Comparison of ENCODE assay signal across 8 mouse cellular contexts in the genomic region with DNA sequence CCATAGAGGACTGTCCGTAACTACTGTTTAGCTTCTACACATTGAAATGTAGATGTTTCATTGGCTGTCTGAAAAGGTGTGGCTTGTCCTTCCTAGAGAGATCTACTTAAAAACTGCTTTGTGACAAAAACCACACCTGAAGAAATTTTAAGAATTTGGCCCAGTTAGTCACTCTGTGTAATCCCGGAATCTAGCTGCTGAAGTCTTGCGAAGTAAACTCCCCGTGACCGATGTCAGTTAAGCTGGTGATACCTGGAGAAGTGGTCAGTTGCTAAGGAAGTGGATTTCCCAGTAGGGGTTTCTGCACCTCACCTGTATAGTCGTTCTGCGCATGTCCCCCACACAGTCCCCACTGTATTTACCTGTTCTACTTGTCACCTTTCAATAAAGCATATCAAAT. TPM values are rescaled to one million over a fixed set of nuclear protein-coding genes. Genes with fewer than 3 reads are reported as not detected.
DNase-seq lines count a peak whose midpoint lies in the region; ATAC-seq and TF ChIP-seq lines count a peak whose summit lies in the region.

No protein-coding gene starts in this region.

- intact Hi-C loops in left cerebral cortex, adult 2 months (cut with DNase I): loop anchor here (5.0 kb wide), 2 partner anchors 105 to 150 kb away; no protein-coding TSS in a partner anchor
- intact Hi-C loops in left cerebral cortex, postnatal 10 days (cut with DNase I): loop anchor here (5.0 kb wide), 4 partner anchors 50 to 255 kb away; a partner anchor contains a TSS

- no peak for DNase-seq in left cerebral cortex, adult 2 months (ENCODE audit: extremely low spot score in 1 of 2, low spot score in 2 of 2)
- DNase-seq in left cerebral cortex, postnatal 10 days (ENCODE audit: extremely low spot score in 1 of 2, low spot score in 2 of 2): no peak
- no peak for DNase-seq in forebrain, embryonic 11.5 days (ENCODE audit: low spot score)
- DNase-seq in layer of hippocampus, postnatal 36 days: no peak
- no peak for DNase-seq in retina, postnatal 1 day

- H3K79me2 ChIP-seq in myocyte (ENCODE audit: control insufficient read depth, insufficient read depth): peaks cover 27% of the 10 kb centered on the region

- H3K9ac ChIP-seq in forebrain, embryonic 11.5 days (ENCODE audit: low read length): no peak overlapping the region
- H3K9ac ChIP-seq in intestine, postnatal 0 days (ENCODE audit: low read depth, low read length): no peak overlapping the region

- H3K4me1 ChIP-seq in forebrain, embryonic 11.5 days (replicated peaks; ENCODE audit: control insufficient read depth, insufficient read depth, low read length): peaks cover 3% of the 10 kb centered on the region
- H3K4me1 ChIP-seq in intestine, postnatal 0 days (replicated peaks; ENCODE audit: control insufficient read depth, insufficient read depth, low read length): peaks cover 3% of the 10 kb centered on the region; the same call in 1 of the 2 replicates

- H3K27ac ChIP-seq in left cerebral cortex, adult 2 months: peak overlapping the region; percentile 98; the same call in 1 of the 2 replicates
- H3K27ac ChIP-seq in forebrain, embryonic 11.5 days (ENCODE audit: low read depth, low read length): no peak overlapping the region
- H3K27ac ChIP-seq in intestine, postnatal 0 days (ENCODE audit: low read depth, low read length): no peak overlapping the region

- H3K4me2 ChIP-seq in forebrain, embryonic 11.5 days (ENCODE audit: low read depth, low read length, severe bottlenecking): peak overlapping the region; percentile 78; the same call in 1 of the 2 replicates
- no peak overlapping the region; the same call in 1 of the 2 replicates for H3K4me2 ChIP-seq in intestine, postnatal 0 days (replicated peaks; ENCODE audit: low read depth)
- H3K4me2 ChIP-seq in myocyte (ENCODE audit: low read depth): peak overlapping the region; percentile 96

- peaks cover 6% of the 10 kb centered on the region; the same call in 1 of the 2 replicates for H3K36me3 ChIP-seq in forebrain, embryonic 11.5 days (ENCODE audit: control insufficient read depth, insufficient read depth, low read length)
- peaks cover 8% of the 10 kb centered on the region; the same call in 1 of the 2 replicates for H3K36me3 ChIP-seq in intestine, postnatal 0 days (ENCODE audit: control insufficient read depth, insufficient read depth)
- H3K36me3 ChIP-seq in myocyte (ENCODE audit: control insufficient read depth, insufficient read depth): peaks cover 20% of the 10 kb centered on the region

- TF ChIP-seq CTCF in left cerebral cortex, adult 2 months (IDR thresholded peaks at IDR 0.05): no peak
- no peak for TF ChIP-seq CTCF in intestine, postnatal 0 days (IDR thresholded peaks at IDR 0.05; ENCODE audit: low read depth)

- no peak for TF ChIP-seq POLR2A in myocyte (IDR thresholded peaks at IDR 0.05; ENCODE audit: insufficient read length, low read depth)

- H3K27me3 ChIP-seq in forebrain, embryonic 11.5 days (ENCODE audit: control insufficient read depth, insufficient read depth, low read length): no peaks in the 10 kb centered on the region
- H3K27me3 ChIP-seq in intestine, postnatal 0 days (replicated peaks; ENCODE audit: control insufficient read depth, insufficient read depth, low read length): no peaks in the 10 kb centered on the region
- no peaks in the 10 kb centered on the region for H3K27me3 ChIP-seq in myocyte (ENCODE audit: control insufficient read depth, insufficient read depth, insufficient read length)

- ATAC-seq in forebrain, embryonic 11.5 days (replicated peaks; ENCODE audit: low FRiP score): no peak
- no peak for ATAC-seq in intestine, postnatal 0 days
- ATAC-seq in CD4-positive, CD25-positive, alpha-beta regulatory T cell, adult 4 months: no peak

- H3ac ChIP-seq in myocyte (ENCODE audit: control insufficient read depth, insufficient read length): no peak overlapping the region

- H3K9me3 ChIP-seq in forebrain, embryonic 11.5 days (ENCODE audit: control insufficient read depth, low read length): no peaks in the 10 kb centered on the region
- no peaks in the 10 kb centered on the region for H3K9me3 ChIP-seq in intestine, postnatal 0 days (ENCODE audit: control insufficient read depth)

- peak overlapping the region; percentile 86 for H3K4me3 ChIP-seq in left cerebral cortex, adult 2 months
- H3K4me3 ChIP-seq in forebrain, embryonic 11.5 days (ENCODE audit: low read depth, low read length): no peak overlapping the region
- H3K4me3 ChIP-seq in intestine, postnatal 0 days (ENCODE audit: low read depth, low read length): peak overlapping the region; percentile 69; the same call in 1 of the 2 replicates
- H3K4me3 ChIP-seq in myocyte: peak overlapping the region; percentile 97

- WGBS in forebrain, embryonic 11.5 days: 93% methylated on average over 7 of the region's 7 CpGs
- 84% methylated on average over 7 of the region's 7 CpGs for WGBS in intestine, postnatal 0 days

TF ChIP-seq in myocyte, 11 proteins besides CTCF, POLR2A, EP300 and RAD21:
- no peak for TF ChIP-seq MYOD1 (IDR thresholded peaks at IDR 0.05; ENCODE audit: control insufficient read depth in 1 of 3, insufficient read length in 2 of 3, low read depth in 2 of 3)
- TF ChIP-seq E2F4 (IDR thresholded peaks at IDR 0.05; ENCODE audit: insufficient read depth): no peak
- peak; percentile 53 for TF ChIP-seq POLR2AphosphoS2 (IDR thresholded peaks at IDR 0.05; ENCODE audit: insufficient read length, low read depth)
- no peak for TF ChIP-seq MYOG (IDR thresholded peaks at IDR 0.05; ENCODE audit: control insufficient read depth in 1 of 3, insufficient read depth in 1 of 3, insufficient read length in 2 of 3, low read depth in 2 of 3)
- no peak for TF ChIP-seq MAX (IDR thresholded peaks at IDR 0.05; ENCODE audit: low read depth)
- TF ChIP-seq CEBPB (IDR thresholded peaks at IDR 0.05; ENCODE audit: insufficient read depth, poor library complexity, severe bottlenecking): no peak
- no peak for TF ChIP-seq TCF3 (IDR thresholded peaks at IDR 0.05; ENCODE audit: insufficient read length, low read depth)

RNA-seq across cellular contexts. Expression of a gene that starts 49.3 kb away (rescaled TPM):
- total RNA-seq in left cerebral cortex, adult 2 months (2021): 100 to 1,000 TPM; 178 to 186 TPM
- total RNA-seq in left cerebral cortex, postnatal 10 days (2021): 100 to 1,000 TPM; 170 to 173 TPM
- polyA plus RNA-seq in forebrain, embryonic 11.5 days (2014; fragmentation: Nextera tagmentation; extraction: Ambion mirVana): 29.3 and 33.3 TPM in 2 replicates
- polyA plus RNA-seq in intestine, postnatal 0 days (2015; fragmentation: Nextera tagmentation; extraction: Ambion mirVana): 7.5 and 7.7 TPM in 2 replicates
- 17.0 TPM for polyA plus RNA-seq in myocyte (2012; fragmentation: generic; extraction: Trizol)
- 100 to 1,000 TPM; 140 to 147 TPM for total RNA-seq in layer of hippocampus, postnatal 36 days (2021)
- 1 to 10 TPM; 1.3 to 2.1 TPM for polyA plus RNA-seq in CD4-positive, CD25-positive, alpha-beta regulatory T cell, adult 4 months (2017; shearing (Covaris generic))
